Mouse (Mus musculus): ENCODE results near the gene Ttll7.

DNA sequence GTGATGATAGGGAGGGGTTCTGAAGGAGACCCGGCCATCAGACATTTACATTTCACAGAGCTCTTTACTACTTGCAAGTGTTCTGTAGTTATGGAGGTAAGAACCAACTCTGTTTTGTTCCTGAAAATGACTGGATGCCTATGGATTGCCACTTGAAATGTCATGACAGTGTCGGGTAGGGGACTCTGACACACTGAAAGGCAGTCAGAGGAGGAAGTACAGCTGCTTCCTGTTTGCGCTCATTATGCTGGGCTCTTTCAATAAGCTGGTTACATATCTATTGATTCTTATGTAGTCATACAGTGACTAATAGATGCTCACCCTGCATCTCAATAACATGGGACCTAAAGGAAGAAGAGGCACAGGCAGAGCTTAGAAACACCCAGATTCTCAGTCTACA, 148.8 kb downstream of the Ttll7 start:
- no peak for TF ChIP-seq CTCF (IDR thresholded peaks at IDR 0.05; ENCODE audit: extremely low read depth, insufficient read depth, insufficient read length, insufficient replicate concordance)
- TF ChIP-seq POLR2A (IDR thresholded peaks at IDR 0.05; ENCODE audit: low read depth, low read length): no peak
